Comparison of ENCODE assay signal across 8 mouse cellular contexts in genomic region chr12:70974441-70975266, GRCm38 (mm10). TPM values are rescaled to one million over a fixed set of nuclear protein-coding genes. Genes with fewer than 3 reads are reported as not detected.
DNase-seq lines count a peak whose midpoint lies in the region; ATAC-seq lines count a peak whose summit lies in the region.

Gene Psma3, plus strand, starts transcription at chr12:70974621.

- peak; percentile 93 to 97 for DNase-seq in adrenal gland, adult (ENCODE audit: inconsistent age in 2 of 2, low spot score in 1 of 2)
- DNase-seq in embryo, embryonic 10.5 days (ENCODE audit: low spot score): peak; percentile 96
- DNase-seq in gastrocnemius, postnatal 14 days: peak; percentile 90
- peak; percentile 89 to 94 for DNase-seq in left cerebral cortex, postnatal 10 days (ENCODE audit: extremely low spot score in 1 of 2, low spot score in 2 of 2)
- DNase-seq in right cerebral cortex, postnatal 25 days: peak; percentile 91
- peak; percentile 87 to 89 for DNase-seq in urinary bladder, postnatal 4 days (ENCODE audit: low spot score in 2 of 2)

- ATAC-seq in inflammation-experienced regulatory T-cells, adult 6 months: peak; percentile 94
- ATAC-seq in megakaryocyte-erythroid progenitor cell, adult 5-6 weeks (replicated peaks; ENCODE audit: low FRiP score, low TSS enrichment, poor library complexity, severe bottlenecking): peak; percentile 95

- intact Hi-C loops in gastrocnemius, postnatal 14 days (cut with DNase I; ENCODE audit: low total_unique reads): no loop called here
- intact Hi-C loops in left cerebral cortex, postnatal 10 days (cut with DNase I): no loop called here

RNA-seq across cellular contexts. Expression of gene Psma3, which starts in this region (rescaled TPM):
- total RNA-seq in gastrocnemius, postnatal 14 days (2021): 100 to 1,000 TPM; 381 to 435 TPM
- 100 to 1,000 TPM; 348 to 426 (median 406) TPM for polyA plus RNA-seq in inflammation-experienced regulatory T-cells, adult 6 months (2017; shearing (Covaris generic))
- total RNA-seq in left cerebral cortex, postnatal 10 days (2021): 100 to 1,000 TPM; 244 to 255 TPM
- 335 and 399 TPM in 2 replicates for total RNA-seq in megakaryocyte-erythroid progenitor cell, adult 5-6 weeks (2014; fragmentation: Nextera tagmentation)
- total RNA-seq in megakaryocyte-erythroid progenitor cell, adult 5-6 weeks (2017): 428 and 450 TPM in 2 replicates

Comparison
In these comparisons a context has a peak if more than half of its experiments do, and no peak if none do; other contexts are left out.
1. Peak in every context shown above with its lines: DNase-seq and ATAC-seq.